Mouse (Mus musculus) kidney, adult 9 months (tissue): ENCODE measurements around the gene Spata46.

Experiments used
- DNase-seq: peaks from one replicate; pipeline ENCODE4 v3.0.0; 2022

The Spata46 gene

GRCm38 (mm10) chr1:170343906-170344305, 35.3 kb downstream of the Spata46 start:
- peak; percentile 73 for DNase-seq

- peak; percentile 83 for DNase-seq
Observed at GRCm38 (mm10) chr1:170346266-170346665, 37.7 kb downstream of the Spata46 start.

GRCm38 (mm10) chr1:170351080-170351479, 42.5 kb downstream of the Spata46 start:
- DNase-seq, result no peak

DNA sequence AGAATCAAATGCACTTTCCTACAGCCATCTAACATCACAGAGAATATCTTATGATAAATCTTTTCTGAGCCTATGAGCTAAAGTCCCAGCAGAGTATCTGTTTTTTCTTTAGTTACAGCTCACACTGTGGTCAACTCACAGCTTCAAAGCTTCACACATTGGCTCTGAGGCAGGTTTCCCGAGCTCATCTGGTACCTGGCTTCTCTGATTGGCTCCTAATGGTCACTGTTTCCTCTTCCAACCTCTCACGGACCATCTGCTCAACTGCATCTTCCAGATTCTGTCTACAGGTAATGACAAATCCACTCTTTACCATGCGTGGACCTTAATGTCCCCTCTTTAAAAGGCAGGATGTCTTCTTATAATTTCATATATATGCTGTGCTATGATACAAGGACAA, 44.7 kb downstream of the Spata46 start:
- no peak for DNase-seq

DNA sequence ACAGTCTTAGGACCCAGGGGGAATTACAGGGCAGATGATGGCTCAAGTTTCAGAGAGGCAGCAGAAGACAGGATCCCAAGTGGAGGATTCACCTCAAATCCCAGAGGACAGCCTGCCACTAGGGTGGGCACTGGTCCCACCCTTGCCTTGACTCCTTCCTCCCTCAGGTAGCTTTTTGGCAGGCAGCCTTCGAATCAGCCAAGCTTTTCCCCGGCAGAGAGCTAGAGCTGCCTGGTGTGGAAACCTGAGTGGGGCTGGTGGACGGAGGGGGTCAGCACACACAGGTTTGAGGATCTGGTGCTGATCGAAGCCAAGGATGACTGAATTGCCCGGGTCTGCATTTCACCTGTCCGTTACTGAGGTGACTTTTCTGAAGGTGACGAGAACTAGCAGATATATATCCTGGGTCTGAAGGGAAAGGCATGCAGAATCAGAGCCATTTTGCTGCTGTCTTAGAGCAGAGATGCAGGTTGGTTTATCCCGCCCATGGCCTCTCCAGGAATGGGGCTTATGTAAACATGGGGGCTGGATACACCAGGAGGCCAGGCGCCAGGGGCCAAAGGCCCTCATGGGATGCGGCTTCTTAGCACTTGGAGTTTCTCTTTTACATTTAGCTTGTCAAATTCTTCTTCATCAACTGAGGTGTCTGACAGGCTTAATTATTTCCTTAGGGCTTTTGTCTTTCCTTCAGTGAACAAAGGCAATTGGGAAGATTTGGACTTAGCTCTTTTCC, 51.7 kb downstream of the Spata46 start:
- DNase-seq, result no peak
